Mouse (Mus musculus): Measurements from ENCODE around the gene Unc45a. TPM values are rescaled to one million over a fixed set of nuclear protein-coding genes. Genes with fewer than 3 reads are reported as not detected.

The Unc45a gene
- polyA plus RNA-seq (2012; rRNA removed; ENCODE audit: low replicate concordance): 53.3 and 103 TPM in 2 replicates

GRCm38 (mm10) chr7:80340793-80341192 is at the start of gene Unc45a:
Unc45a (minus strand) TSS chr7:80341005.

GRCm38 (mm10) chr7:80387633-80388543 is 47.1 kb upstream of the Unc45a start, which contains the start of gene Fes:
Fes (minus strand) TSS chr7:80387946.

GRCm38 (mm10) chr7:80371041-80371751 is 30.4 kb upstream of the Unc45a start, which contains the start of gene Man2a2:
Man2a2 (minus strand) TSS chr7:80371375.

GRCm38 (mm10) chr7:80342858-80343257 is 2.1 kb upstream of the Unc45a start, which contains the start of gene Hddc3:
Hddc3 (plus strand) TSS chr7:80343104.

GRCm38 (mm10) chr7:80324043-80324815 is 16.6 kb downstream of the Unc45a start, which contains the start of gene Rccd1:
Rccd1 (minus strand) TSS chr7:80324454.

GRCm38 (mm10) chr7:80294062-80294763 is 46.6 kb downstream of the Unc45a start, which contains the start of gene Prc1:
Prc1 (plus strand) TSS chr7:80294450.

Other genes starting within 250 kb of the Unc45a start
- gene Idh2, start 225.6 kb downstream of the Unc45a start, polyA plus RNA-seq (2012; rRNA removed; ENCODE audit: low replicate concordance): 206 and 233 TPM in 2 replicates
- 15.8 and 27.0 TPM in 2 replicates for gene Sema4b, start 154.2 kb downstream of the Unc45a start, polyA plus RNA-seq (2012; rRNA removed; ENCODE audit: low replicate concordance)
- 97.9 and 136 TPM in 2 replicates for gene Cib1, start 108.2 kb downstream of the Unc45a start, polyA plus RNA-seq (2012; rRNA removed; ENCODE audit: low replicate concordance)
- 1.7 and 2.6 TPM in 2 replicates for gene Gdpgp1, start 108.1 kb downstream of the Unc45a start, polyA plus RNA-seq (2012; rRNA removed; ENCODE audit: low replicate concordance)
- gene Ttll13, start 94.6 kb downstream of the Unc45a start, polyA plus RNA-seq (2012; rRNA removed; ENCODE audit: low replicate concordance): 0.46 and 1.3 TPM in 2 replicates
- 19.7 and 21.7 TPM in 2 replicates for gene Ngrn, start 79.8 kb downstream of the Unc45a start, polyA plus RNA-seq (2012; rRNA removed; ENCODE audit: low replicate concordance)
- 9.4 and 13.4 TPM in 2 replicates for gene Vps33b, start 71.4 kb downstream of the Unc45a start, polyA plus RNA-seq (2012; rRNA removed; ENCODE audit: low replicate concordance)
- gene Prc1, start 46.6 kb downstream of the Unc45a start, polyA plus RNA-seq (2012; rRNA removed; ENCODE audit: low replicate concordance): 2.5 and 22.8 TPM in 2 replicates
- 16.6 and 23.4 TPM in 2 replicates for gene Rccd1, start 16.6 kb downstream of the Unc45a start, polyA plus RNA-seq (2012; rRNA removed; ENCODE audit: low replicate concordance)
- gene Hddc3, start 2.1 kb upstream of the Unc45a start, polyA plus RNA-seq (2012; rRNA removed; ENCODE audit: low replicate concordance): 47.8 and 55.0 TPM in 2 replicates
- gene Man2a2, start 30.4 kb upstream of the Unc45a start, polyA plus RNA-seq (2012; rRNA removed; ENCODE audit: low replicate concordance): 126 and 160 TPM in 2 replicates
- 38.4 and 46.2 TPM in 2 replicates for gene Fes, start 46.9 kb upstream of the Unc45a start, polyA plus RNA-seq (2012; rRNA removed; ENCODE audit: low replicate concordance)
- gene Furin, start 64.4 kb upstream of the Unc45a start, polyA plus RNA-seq (2012; rRNA removed; ENCODE audit: low replicate concordance): 79.3 and 93.7 TPM in 2 replicates
- gene Blm, start 194.1 kb upstream of the Unc45a start, polyA plus RNA-seq (2012; rRNA removed; ENCODE audit: low replicate concordance): 0.50 and 1.8 TPM in 2 replicates

Measured in subcutaneous adipose tissue, adult 2 months (tissue).